Mouse (Mus musculus): ENCODE data around the gene Slc16a6. TPM values are rescaled to one million over a fixed set of nuclear protein-coding genes. Genes with fewer than 3 reads are reported as not detected.

Gene Slc16a6
- polyA plus RNA-seq, 1 experiment = 23.7 TPM

GRCm38 (mm10) chr11:109472171-109472691 is 1.2 kb downstream of the Slc16a6 start:
- TF ChIP-seq GATA1 (IDR thresholded peaks at IDR 0.05; ENCODE audit: low read length) = no peak

GRCm38 (mm10) chr11:109470921-109471861 is 2.2 kb downstream of the Slc16a6 start:
- TF ChIP-seq GATA1 (IDR thresholded peaks at IDR 0.05; ENCODE audit: low read length) = no peak

GRCm38 (mm10) chr11:109470170-109470569 is 3.2 kb downstream of the Slc16a6 start:
- TF ChIP-seq GATA1 (IDR thresholded peaks at IDR 0.05; ENCODE audit: low read length) = no peak

GRCm38 (mm10) chr11:109468133-109468532 is 5.3 kb downstream of the Slc16a6 start:
- TF ChIP-seq GATA1 (IDR thresholded peaks at IDR 0.05; ENCODE audit: low read length) = no peak

- TF ChIP-seq GATA1 (IDR thresholded peaks at IDR 0.05; ENCODE audit: low read length) = no peak
These were observed 6.4 kb downstream of the Slc16a6 start for GRCm38 (mm10) chr11:109466987-109467386.

- TF ChIP-seq GATA1 (IDR thresholded peaks at IDR 0.05; ENCODE audit: low read length) = no peak
These were observed 8.3 kb downstream of the Slc16a6 start for GRCm38 (mm10) chr11:109465068-109465467.

- TF ChIP-seq GATA1 (IDR thresholded peaks at IDR 0.05; ENCODE audit: low read length) = no peak
These were observed 12.8 kb downstream of the Slc16a6 start for GRCm38 (mm10) chr11:109460586-109460985.

- TF ChIP-seq GATA1 (IDR thresholded peaks at IDR 0.05; ENCODE audit: low read length) = no peak
These were observed 15.2 kb downstream of the Slc16a6 start for GRCm38 (mm10) chr11:109458165-109458564.

- no peak for TF ChIP-seq GATA1 (IDR thresholded peaks at IDR 0.05; ENCODE audit: low read length)
These were observed 17.1 kb downstream of the Slc16a6 start for GRCm38 (mm10) chr11:109456261-109456660.

GRCm38 (mm10) chr11:109451169-109451568 is 22.2 kb downstream of the Slc16a6 start:
- TF ChIP-seq GATA1 (IDR thresholded peaks at IDR 0.05; ENCODE audit: low read length) = no peak

- TF ChIP-seq GATA1 (IDR thresholded peaks at IDR 0.05; ENCODE audit: low read length) = no peak
These were observed 27.9 kb downstream of the Slc16a6 start for GRCm38 (mm10) chr11:109445438-109446035.

GRCm38 (mm10) chr11:109444600-109444999 is 28.8 kb downstream of the Slc16a6 start:
- no peak for TF ChIP-seq GATA1 (IDR thresholded peaks at IDR 0.05; ENCODE audit: low read length)

GRCm38 (mm10) chr11:109443468-109444263 is 29.7 kb downstream of the Slc16a6 start:
- no peak for TF ChIP-seq GATA1 (IDR thresholded peaks at IDR 0.05; ENCODE audit: low read length)

- TF ChIP-seq GATA1 (IDR thresholded peaks at IDR 0.05; ENCODE audit: low read length) = no peak
These were observed 31.1 kb downstream of the Slc16a6 start for GRCm38 (mm10) chr11:109442166-109442730.

- no peak for TF ChIP-seq GATA1 (IDR thresholded peaks at IDR 0.05; ENCODE audit: low read length)
These were observed 32.3 kb downstream of the Slc16a6 start for GRCm38 (mm10) chr11:109441119-109441518.
